Mouse (Mus musculus): ENCODE data around the gene Ppp1r13b. TPM values are rescaled to one million over a fixed set of nuclear protein-coding genes. Genes with fewer than 3 reads are reported as not detected.

The Ppp1r13b gene
- polyA plus RNA-seq, 1 experiment from 2014 or later, result 16.9 TPM

DNA sequence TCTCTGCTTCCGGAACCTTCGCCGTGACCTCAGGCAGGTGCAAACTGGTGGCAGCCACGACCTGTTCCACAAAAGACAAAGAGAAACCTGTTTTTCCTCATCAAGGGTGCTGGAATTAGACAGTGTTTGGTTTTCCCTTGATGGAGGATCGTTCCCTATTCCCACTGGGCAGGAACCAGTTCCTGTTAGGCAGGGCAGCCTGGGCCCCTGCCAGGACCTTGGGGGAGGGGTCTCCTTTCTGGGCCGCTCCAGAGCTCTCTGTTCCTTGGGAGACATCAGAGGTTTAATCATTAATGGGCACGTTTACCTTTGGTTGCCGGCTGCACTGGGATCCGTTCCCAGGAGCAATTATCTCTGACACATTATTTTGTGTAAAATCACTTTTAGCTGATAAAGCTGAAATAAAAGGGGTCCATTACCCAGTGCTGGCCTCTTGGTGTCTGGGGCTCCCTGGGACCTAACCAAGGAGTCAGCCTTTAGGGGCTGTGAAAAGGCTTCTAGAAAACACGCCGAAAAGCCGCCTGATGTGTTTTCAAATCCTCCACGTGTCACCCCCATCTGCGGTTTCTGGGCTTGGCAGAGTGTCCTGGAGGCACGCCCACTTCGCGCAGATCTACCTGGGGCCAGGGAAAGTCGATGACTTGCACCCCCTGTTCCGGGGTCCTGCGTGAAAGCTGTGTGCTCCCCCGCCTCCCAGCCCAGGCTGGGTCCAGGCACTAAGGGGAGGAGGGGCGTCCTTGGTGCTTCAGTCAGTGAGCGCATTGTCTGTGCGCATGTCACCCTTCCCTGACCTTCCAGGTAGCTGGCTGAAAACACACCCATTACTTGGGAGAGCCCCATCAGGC lies 29.0 kb upstream of the Ppp1r13b start:
- no peak for ATAC-seq (ENCODE audit: insufficient number of reproducible peaks, low FRiP score, low TSS enrichment, low read depth)
- peak overlapping the region; percentile 86 for H3K27ac ChIP-seq (replicated peaks)
- H3K4me1 ChIP-seq, result peaks cover 48% of the 10 kb centered on the region
- H3K4me3 ChIP-seq (replicated peaks), result no peak overlapping the region
- no peaks in the 10 kb centered on the region for H3K36me3 ChIP-seq
- no peaks in the 10 kb centered on the region for H3K27me3 ChIP-seq
- no peak overlapping the region for H3K9ac ChIP-seq
- peak overlapping the region; percentile 17; the same call in 1 of the 2 replicates for H3K4me2 ChIP-seq (replicated peaks)
- 28% methylated on average over 24 of the region's 24 CpGs for WGBS
- no peaks in the 10 kb centered on the region for H3K9me3 ChIP-seq (replicated peaks)

DNA sequence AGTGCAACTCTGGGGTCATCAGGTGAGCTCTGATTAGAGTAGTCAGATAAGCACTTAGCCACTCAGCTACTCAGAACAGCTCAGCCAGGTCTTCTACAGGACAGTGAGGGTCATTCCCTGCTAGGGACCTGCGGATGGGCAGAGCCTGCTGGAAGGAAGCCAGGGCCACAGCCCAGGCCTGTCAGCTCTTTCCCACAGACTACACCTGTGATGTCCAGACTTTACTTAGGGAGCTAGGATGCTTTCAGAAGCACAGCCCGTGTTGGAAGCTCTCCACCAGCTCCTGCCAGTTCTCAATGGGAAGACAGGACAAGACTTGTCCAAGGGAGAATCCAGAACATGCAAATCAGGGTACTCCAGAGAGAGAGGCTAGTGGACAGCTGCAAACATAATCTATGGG lies 26.1 kb upstream of the Ppp1r13b start:
- H3K9me3 ChIP-seq (replicated peaks), result no peaks in the 10 kb centered on the region
- H3K4me3 ChIP-seq (replicated peaks), result no peak overlapping the region
- WGBS, result 65% methylated on average over 2 of the region's 2 CpGs
- no peaks in the 10 kb centered on the region for H3K27me3 ChIP-seq
- no peak for ATAC-seq (ENCODE audit: insufficient number of reproducible peaks, low FRiP score, low TSS enrichment, low read depth)
- no peak overlapping the region for H3K27ac ChIP-seq (replicated peaks)
- H3K9ac ChIP-seq, result no peak overlapping the region
- no peaks in the 10 kb centered on the region for H3K36me3 ChIP-seq
- H3K4me1 ChIP-seq, result peaks cover 49% of the 10 kb centered on the region
- H3K4me2 ChIP-seq (replicated peaks), result no peak overlapping the region

DNA sequence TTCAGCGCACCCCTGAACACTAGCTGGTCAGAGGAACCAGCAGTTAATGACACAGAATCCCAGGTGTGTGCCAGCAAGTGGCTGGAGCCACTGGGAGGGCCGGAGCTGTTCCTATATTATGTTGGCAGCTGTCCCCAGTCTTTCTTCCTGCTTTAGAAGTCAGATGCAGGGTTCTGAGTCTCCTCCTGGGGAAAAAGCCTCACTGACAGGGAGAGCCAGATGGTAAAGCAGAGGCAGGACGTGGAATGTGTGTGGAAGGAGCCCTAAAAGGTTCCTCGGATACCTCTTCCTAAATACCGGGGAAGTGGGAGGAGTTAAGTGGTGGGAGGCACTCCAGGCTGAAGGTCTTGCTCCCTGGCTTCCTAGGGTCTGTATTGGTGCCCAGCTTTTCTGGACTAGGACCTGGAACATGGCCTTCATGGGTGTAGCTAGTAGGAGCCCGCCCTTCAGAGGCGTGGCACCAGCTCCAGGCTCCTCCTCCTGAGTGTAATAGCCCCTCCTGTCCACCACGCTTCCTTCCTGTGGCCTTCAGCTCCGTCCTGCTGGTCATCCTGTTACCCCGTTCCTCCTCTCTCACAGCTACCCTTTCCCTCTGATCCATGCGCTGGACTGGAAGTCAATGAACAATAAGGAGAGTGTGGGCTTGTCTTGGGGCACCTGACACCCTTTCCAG lies 25.3 kb upstream of the Ppp1r13b start:
- Histone ChIP-seq H3K9ac (no peak overlapping the region), H3K27ac (replicated peaks) (peak overlapping the region; percentile 55; the same call in 1 of the 2 replicates), H3K4me3 (replicated peaks) (no peak overlapping the region), H3K36me3 (no peaks in the 10 kb centered on the region), H3K4me1 (peaks cover 44% of the 10 kb centered on the region), H3K4me2 (replicated peaks) (no peak overlapping the region), H3K27me3 (no peaks in the 10 kb centered on the region), H3K9me3 (replicated peaks) (no peaks in the 10 kb centered on the region)
- 60% methylated on average over 11 of the region's 11 CpGs for WGBS
- ATAC-seq (ENCODE audit: insufficient number of reproducible peaks, low FRiP score, low TSS enrichment, low read depth), result no peak

DNA sequence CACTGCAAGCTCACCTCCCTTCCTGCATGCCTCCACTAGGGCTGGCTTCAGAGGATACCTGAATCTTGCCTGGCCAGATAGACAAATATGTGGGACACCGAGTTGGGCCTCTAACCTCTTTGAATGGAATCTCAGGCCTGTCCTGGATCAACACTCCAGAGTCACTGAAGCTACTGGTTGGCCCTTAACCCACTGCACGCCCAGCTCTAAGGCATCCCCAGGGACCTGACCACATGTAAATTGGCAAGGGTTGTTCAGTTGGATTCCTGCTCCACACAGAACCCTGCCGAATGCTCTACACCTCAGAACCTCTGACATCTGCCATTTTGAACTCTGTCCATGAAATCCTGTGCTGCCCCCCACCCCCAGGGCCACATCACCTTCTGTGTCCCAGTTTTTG lies 24.6 kb upstream of the Ppp1r13b start:
- Histone ChIP-seq H3K4me3 (replicated peaks) (no peak overlapping the region), H3K27ac (replicated peaks) (peak overlapping the region; percentile 55; the same call in 1 of the 2 replicates), H3K9me3 (replicated peaks) (no peaks in the 10 kb centered on the region), H3K36me3 (no peaks in the 10 kb centered on the region), H3K27me3 (no peaks in the 10 kb centered on the region), H3K9ac (no peak overlapping the region), H3K4me2 (replicated peaks) (no peak overlapping the region), H3K4me1 (peaks cover 44% of the 10 kb centered on the region)
- no peak for ATAC-seq (ENCODE audit: insufficient number of reproducible peaks, low FRiP score, low TSS enrichment, low read depth)
- 58% methylated on average over 3 of the region's 3 CpGs for WGBS

DNA sequence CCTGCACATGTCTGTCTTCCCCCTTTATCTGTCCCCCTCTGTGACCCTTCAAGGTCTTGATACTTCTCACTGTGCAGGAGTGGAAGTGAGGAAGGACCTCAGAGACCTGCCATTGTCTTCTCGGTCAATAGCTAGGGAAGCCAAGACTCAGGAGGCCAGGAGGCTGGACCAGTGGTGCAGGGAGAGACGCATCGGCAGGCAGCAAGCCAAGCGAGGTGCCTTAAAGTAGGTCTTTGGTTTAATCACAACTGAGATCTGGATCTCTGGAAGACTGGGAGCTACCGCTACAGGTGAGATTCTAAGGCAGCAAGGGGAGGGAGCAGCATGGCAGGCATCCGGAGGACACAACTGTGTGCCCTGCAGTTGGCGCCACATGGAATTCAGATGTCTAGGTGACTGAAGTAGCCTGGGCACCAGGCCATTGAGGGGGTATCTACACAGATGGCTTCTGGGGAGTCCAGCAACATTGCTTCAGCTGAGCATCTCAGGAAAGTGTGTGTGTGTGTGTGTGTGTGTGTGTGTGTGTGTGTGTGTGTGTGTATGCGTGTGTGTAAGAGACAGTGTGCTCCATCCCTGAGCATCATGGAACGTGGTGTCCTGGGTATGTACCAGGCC lies 23.6 kb upstream of the Ppp1r13b start:
- Histone ChIP-seq H3K4me1 (peaks cover 42% of the 10 kb centered on the region), H3K9ac (no peak overlapping the region), H3K4me2 (replicated peaks) (no peak overlapping the region), H3K36me3 (no peaks in the 10 kb centered on the region), H3K4me3 (replicated peaks) (no peak overlapping the region), H3K9me3 (replicated peaks) (no peaks in the 10 kb centered on the region), H3K27ac (replicated peaks) (no peak overlapping the region), H3K27me3 (no peaks in the 10 kb centered on the region)
- 80% methylated on average over 9 of the region's 9 CpGs for WGBS
- ATAC-seq (ENCODE audit: insufficient number of reproducible peaks, low FRiP score, low TSS enrichment, low read depth), result no peak

DNA sequence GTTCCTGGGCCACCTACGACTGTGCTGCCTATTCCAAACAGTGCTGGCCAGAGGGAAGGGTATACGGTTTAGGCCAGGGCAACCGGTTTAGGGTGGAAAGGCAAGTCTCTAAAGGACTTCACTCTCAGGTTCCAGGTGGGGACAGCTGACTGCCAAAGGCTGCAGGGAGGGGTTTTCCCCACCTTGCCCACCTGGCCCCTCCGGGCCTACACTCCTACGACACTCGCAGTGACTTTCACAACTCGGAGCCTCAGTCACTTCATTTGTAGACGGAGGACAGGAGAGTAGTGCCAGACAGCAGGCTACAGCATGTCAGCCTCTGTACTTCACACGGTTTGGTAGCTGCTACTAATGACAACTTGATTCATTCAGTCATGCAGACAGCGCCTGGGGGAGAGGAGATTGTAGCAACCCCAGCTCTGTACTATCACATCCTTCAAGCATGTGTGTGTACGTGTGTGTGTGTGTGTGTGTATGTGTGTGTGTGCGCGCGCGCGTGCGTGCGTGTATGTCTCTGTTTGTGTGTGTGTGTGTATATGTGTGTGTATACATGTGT lies 20.6 kb upstream of the Ppp1r13b start:
- ATAC-seq (ENCODE audit: insufficient number of reproducible peaks, low FRiP score, low TSS enrichment, low read depth), result no peak; the same call in 1 of the 2 replicates
- Histone ChIP-seq H3K27ac (replicated peaks) (peak overlapping the region; percentile 68; the same call in 1 of the 2 replicates), H3K4me3 (replicated peaks) (no peak overlapping the region), H3K9me3 (replicated peaks) (no peaks in the 10 kb centered on the region), H3K36me3 (no peaks in the 10 kb centered on the region), H3K4me1 (peaks cover 34% of the 10 kb centered on the region), H3K9ac (no peak overlapping the region), H3K27me3 (no peaks in the 10 kb centered on the region), H3K4me2 (replicated peaks) (no peak overlapping the region)
- WGBS, result 69% methylated on average over 18 of the region's 18 CpGs

DNA sequence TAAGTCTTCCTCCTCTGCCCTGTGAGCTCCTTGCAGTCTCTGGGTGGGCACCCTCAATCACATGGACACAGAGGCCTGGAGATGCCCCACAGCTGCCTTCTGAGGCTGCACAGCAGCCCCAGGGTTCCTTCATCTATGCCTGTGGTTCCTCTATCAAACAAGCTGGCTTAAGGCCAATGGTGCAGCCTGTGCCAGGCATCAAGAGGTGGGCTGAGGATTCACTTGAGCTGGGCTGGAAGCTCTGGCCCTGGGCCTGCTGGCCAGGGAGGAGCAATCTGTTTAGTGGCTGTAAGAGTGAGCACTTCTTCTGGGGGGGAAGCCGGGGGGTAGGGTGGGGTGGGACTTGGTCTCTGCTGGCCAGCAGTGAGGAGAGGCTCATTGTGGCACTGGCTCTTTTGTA lies 19.4 kb upstream of the Ppp1r13b start:
- no peak overlapping the region for H3K4me2 ChIP-seq (replicated peaks)
- H3K9ac ChIP-seq, result no peak overlapping the region
- 62% methylated on average over 1 of the region's 1 CpGs for WGBS
- no peaks in the 10 kb centered on the region for H3K27me3 ChIP-seq
- peaks cover 22% of the 10 kb centered on the region for H3K4me1 ChIP-seq
- no peaks in the 10 kb centered on the region for H3K9me3 ChIP-seq (replicated peaks)
- no peak overlapping the region for H3K4me3 ChIP-seq (replicated peaks)
- no peak overlapping the region for H3K27ac ChIP-seq (replicated peaks)
- no peaks in the 10 kb centered on the region for H3K36me3 ChIP-seq
- ATAC-seq (ENCODE audit: insufficient number of reproducible peaks, low FRiP score, low TSS enrichment, low read depth), result no peak

DNA sequence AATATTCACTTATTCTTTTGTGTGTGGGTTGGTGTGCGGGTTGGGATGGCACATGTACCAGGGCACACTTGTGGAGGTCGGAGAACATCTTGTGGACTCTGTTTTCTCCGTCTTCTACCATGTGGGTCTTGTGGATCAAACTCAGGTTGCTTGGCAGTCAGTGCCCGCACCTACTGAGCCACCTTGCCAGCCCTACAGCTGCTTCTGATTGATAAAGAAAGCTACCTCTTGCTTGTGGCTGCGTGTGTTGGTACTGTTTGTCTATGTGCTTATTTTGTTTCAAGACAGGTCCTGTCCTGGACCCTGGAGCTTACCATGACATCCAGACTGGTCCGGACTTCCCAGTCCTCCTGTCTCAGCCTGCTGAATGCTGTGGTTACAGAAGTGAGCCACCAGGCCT lies 15.2 kb upstream of the Ppp1r13b start:
- Histone ChIP-seq H3K27me3 (no peaks in the 10 kb centered on the region), H3K27ac (replicated peaks) (no peak overlapping the region), H3K4me3 (replicated peaks) (no peak overlapping the region), H3K9me3 (replicated peaks) (no peaks in the 10 kb centered on the region), H3K4me1 (peaks cover 18% of the 10 kb centered on the region), H3K9ac (no peak overlapping the region), H3K4me2 (replicated peaks) (no peak overlapping the region), H3K36me3 (no peaks in the 10 kb centered on the region)
- 79% methylated on average over 6 of the region's 6 CpGs for WGBS
- no peak for ATAC-seq (ENCODE audit: insufficient number of reproducible peaks, low FRiP score, low TSS enrichment, low read depth)

DNA sequence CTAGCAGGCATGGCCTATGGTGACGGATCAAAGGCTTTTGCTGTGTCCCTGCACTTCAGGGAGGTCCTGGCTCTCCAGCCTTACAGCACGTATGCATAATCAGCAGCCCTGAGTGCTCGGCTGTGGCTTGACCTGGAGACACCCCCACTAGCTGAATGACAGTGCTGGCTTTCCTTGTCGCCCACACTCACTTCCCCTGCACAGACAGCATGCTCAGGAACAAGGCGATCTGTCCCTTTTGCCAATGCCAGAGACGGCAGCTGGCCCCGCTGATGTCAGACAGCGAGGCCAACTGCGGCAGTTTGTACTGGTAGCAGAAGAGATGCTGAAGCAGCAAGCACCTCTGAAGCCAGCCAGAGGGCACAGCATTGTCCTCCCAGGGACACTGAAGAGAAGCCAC lies 12.1 kb upstream of the Ppp1r13b start:
- H3K27me3 ChIP-seq, result no peaks in the 10 kb centered on the region
- ATAC-seq (ENCODE audit: insufficient number of reproducible peaks, low FRiP score, low TSS enrichment, low read depth), result no peak
- 45% methylated on average over 9 of the region's 9 CpGs for WGBS
- no peak overlapping the region for H3K4me2 ChIP-seq (replicated peaks)
- H3K4me3 ChIP-seq (replicated peaks), result no peak overlapping the region
- no peaks in the 10 kb centered on the region for H3K36me3 ChIP-seq
- H3K27ac ChIP-seq (replicated peaks), result no peak overlapping the region
- no peak overlapping the region for H3K9ac ChIP-seq
- H3K9me3 ChIP-seq (replicated peaks), result no peaks in the 10 kb centered on the region
- peaks cover 13% of the 10 kb centered on the region for H3K4me1 ChIP-seq

DNA sequence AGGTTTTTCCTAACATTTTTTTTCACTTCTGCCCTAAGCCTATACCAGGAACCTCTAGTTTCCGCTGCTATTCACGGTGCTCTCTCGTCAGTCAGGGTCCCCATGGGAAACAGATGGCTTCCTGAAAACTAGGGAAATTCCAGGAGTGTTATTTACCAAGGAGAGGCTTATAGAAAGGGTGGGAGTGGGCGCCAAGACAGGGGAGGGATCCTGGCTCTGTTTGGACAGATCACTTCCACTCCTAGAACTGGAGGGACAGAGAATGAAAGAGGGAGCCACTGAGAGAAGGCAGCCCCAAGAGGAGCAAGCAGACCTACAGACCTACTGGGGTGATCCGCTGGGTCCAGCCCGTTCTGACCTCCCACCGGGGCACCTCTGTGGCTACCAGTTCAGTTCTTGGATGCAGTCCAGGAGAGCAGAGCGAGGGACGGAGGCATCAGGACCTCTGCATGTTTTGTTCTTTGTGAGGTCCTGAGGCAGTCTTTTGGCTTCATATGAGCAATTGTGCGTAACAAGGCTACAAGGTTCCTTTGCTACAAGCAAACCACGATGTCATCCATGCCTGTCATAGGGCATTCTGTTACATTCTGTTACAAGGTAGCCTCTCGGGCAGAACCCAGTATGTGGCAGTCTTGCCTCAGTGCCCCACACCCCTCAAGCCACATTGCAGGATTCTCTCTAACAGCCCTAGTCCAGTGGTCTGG lies 8.8 kb upstream of the Ppp1r13b start:
- Histone ChIP-seq H3K9me3 (replicated peaks) (no peaks in the 10 kb centered on the region), H3K4me3 (replicated peaks) (no peak overlapping the region), H3K27me3 (no peaks in the 10 kb centered on the region), H3K36me3 (no peaks in the 10 kb centered on the region), H3K4me2 (replicated peaks) (no peak overlapping the region), H3K27ac (replicated peaks) (peak overlapping the region; percentile 29; the same call in 1 of the 2 replicates), H3K9ac (no peak overlapping the region), H3K4me1 (peaks cover 13% of the 10 kb centered on the region)
- WGBS, result 48% methylated on average over 12 of the region's 12 CpGs
- no peak for ATAC-seq (ENCODE audit: insufficient number of reproducible peaks, low FRiP score, low TSS enrichment, low read depth)

DNA sequence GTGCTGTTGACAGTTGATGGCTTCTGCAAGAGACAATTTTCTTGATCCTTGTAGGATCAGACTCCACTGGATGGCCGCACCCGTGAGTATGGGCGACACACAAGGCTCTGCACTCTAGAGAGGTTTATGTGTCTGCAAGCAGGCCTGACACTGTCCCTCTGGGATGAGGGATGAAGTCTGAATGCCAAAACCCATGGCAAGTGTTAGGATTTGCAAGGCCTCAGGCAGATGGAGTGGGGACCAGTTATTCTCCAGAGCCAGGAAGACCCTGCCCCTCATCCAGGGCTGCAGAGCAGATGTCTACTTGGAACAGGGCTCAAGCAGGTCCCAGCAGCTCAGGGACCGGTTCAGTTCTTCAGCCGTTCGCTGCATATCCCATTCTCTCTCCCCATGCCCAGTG lies 7.9 kb upstream of the Ppp1r13b start:
- WGBS, result 80% methylated on average over 6 of the region's 6 CpGs
- H3K27me3 ChIP-seq, result no peaks in the 10 kb centered on the region
- peaks cover 13% of the 10 kb centered on the region for H3K4me1 ChIP-seq
- no peaks in the 10 kb centered on the region for H3K9me3 ChIP-seq (replicated peaks)
- no peaks in the 10 kb centered on the region for H3K36me3 ChIP-seq
- no peak overlapping the region for H3K9ac ChIP-seq
- no peak overlapping the region for H3K4me2 ChIP-seq (replicated peaks)
- no peak for ATAC-seq (ENCODE audit: insufficient number of reproducible peaks, low FRiP score, low TSS enrichment, low read depth)
- H3K4me3 ChIP-seq (replicated peaks), result no peak overlapping the region
- H3K27ac ChIP-seq (replicated peaks), result no peak overlapping the region

All from embryonic facial prominence, embryonic 15.5 days (tissue).